Mouse (Mus musculus) cerebellum, adult 2 months (tissue): Measurements from ENCODE around the gene Clasp1.

Source experiments
- CTCF ChIP-seq: fragments of 200-500 bp; IDR thresholded peaks from 2 replicates; pipeline ENCODE4 v1.5.1; 2011; ENCODE audit warnings: low read depth, mild to moderate bottlenecking, control low read depth, low read length, moderate library complexity, borderline replicate concordance; ENCODE audit not compliant: insufficient read depth
- POLR2A ChIP-seq: fragments of 200-500 bp; IDR thresholded peaks from 2 replicates; pipeline ENCODE4 v1.6.1; 2011; ENCODE audit warnings: low read length, control low read depth, borderline replicate concordance; ENCODE audit not compliant: insufficient read depth

DNA sequence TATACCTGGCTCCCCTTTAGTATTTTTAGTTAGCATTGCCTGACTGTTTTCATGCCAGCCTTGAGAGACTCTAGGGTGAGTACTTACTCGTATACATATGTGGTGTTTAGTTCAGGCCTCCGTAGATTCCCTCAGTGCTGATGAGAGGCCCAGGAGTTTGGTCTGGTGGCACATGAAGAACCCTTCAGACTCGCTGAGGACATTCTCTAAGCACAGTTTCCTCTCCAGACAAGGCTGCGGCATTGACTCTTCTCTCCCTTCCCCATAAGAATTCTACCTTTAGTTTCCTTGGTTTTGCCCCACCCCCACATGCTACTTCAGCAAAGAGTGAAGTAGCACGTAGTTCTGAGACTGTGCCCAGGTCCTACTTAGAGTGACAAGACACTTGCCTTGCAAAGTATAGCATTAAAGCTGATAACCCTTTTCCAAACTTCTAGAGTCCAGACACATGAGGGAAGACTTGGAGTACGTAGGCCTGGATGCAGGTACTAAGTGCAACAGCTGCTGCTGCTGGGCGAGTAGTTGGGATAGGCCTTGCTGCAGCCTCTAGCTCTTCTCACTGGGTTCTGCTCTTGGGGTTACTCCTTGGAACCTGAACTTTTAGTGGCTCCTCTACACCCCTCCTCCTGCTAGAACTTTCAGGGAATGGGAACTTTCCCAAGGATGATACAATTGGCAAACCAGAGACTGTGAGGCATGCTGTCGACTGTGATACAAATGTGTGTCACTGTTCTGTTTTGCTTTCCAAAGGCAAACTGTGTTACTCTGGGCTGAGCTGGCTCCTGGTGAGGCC is 123.1 kb downstream of the Clasp1 start:
- no peak for TF ChIP-seq POLR2A
- TF ChIP-seq CTCF: no peak
